ENCODE assay signal across 9 mouse cellular contexts in genomic region chr7:143388783-143389695, GRCm38 (mm10).
DNase-seq lines count a peak whose midpoint lies in the region; ATAC-seq lines count a peak whose summit lies in the region.
"Had no signal": no experiment of that assay in that cellular context is flagged by ENCODE, and none has a peak within 500 bp of the region (broad histone marks: within the 10 kb centered on the region; RNA-seq: fewer than 3 reads in every experiment).

No protein-coding gene starts in this region.

- peak; percentile 90 for ATAC-seq in embryonic facial prominence, embryonic 14.5 days (ENCODE audit: low read depth)
- ATAC-seq in heart, embryonic 14.5 days (ENCODE audit: insufficient number of reproducible peaks, insufficient read depth, low FRiP score, low read depth) = peak; percentile 70
- ATAC-seq in kidney, embryonic 14.5 days (ENCODE audit: low FRiP score, low TSS enrichment) = peak; percentile 93
- ATAC-seq in stomach, embryonic 14.5 days (ENCODE audit: insufficient number of reproducible peaks, insufficient read depth, low FRiP score, low read depth) = peak; percentile 87

- H3K27me3 ChIP-seq in embryonic facial prominence, embryonic 14.5 days (replicated peaks; ENCODE audit: control insufficient read depth, insufficient read depth, low read length) = no peaks in the 10 kb centered on the region
- H3K27me3 ChIP-seq in heart, embryonic 14.5 days (ENCODE audit: control insufficient read depth, insufficient read depth, low read length) = no peaks in the 10 kb centered on the region
- no peaks in the 10 kb centered on the region for H3K27me3 ChIP-seq in kidney, embryonic 14.5 days (ENCODE audit: control insufficient read depth, insufficient read depth, low read length)
- H3K27me3 ChIP-seq in stomach, embryonic 14.5 days (ENCODE audit: control insufficient read depth, insufficient read depth, low read length) = no peaks in the 10 kb centered on the region

- 39% methylated on average over 27 of the region's 27 CpGs for WGBS in embryonic facial prominence, embryonic 14.5 days
- WGBS in heart, embryonic 14.5 days = 28% methylated on average over 27 of the region's 27 CpGs
- WGBS in kidney, embryonic 14.5 days = 32% methylated on average over 27 of the region's 27 CpGs
- WGBS in stomach, embryonic 14.5 days = 26% methylated on average over 27 of the region's 27 CpGs

- peak; percentile 78 for DNase-seq in Muller cell, postnatal 12 days (ENCODE audit: inconsistent ontology term)
- peak; percentile 88 for DNase-seq in embryonic facial prominence, embryonic 14.5 days (ENCODE audit: low spot score)
- peak; percentile 87 for DNase-seq in lung, postnatal 10 days
- no peak for DNase-seq in thymus, postnatal 10 days (ENCODE audit: low spot score in 2 of 2)
- no peak for DNase-seq in layer of hippocampus, adult 9-11 months

- H3K9me3 ChIP-seq in embryonic facial prominence, embryonic 14.5 days (ENCODE audit: control insufficient read depth, low read length) = 0 out of 2 replicates have a peak, but pooled peaks cover 6% of the 10 kb centered on the region
- H3K9me3 ChIP-seq in heart, embryonic 14.5 days (ENCODE audit: control insufficient read depth, low read length) = peaks cover 4% of the 10 kb centered on the region; the same call in 1 of the 2 replicates
- peaks cover 4% of the 10 kb centered on the region; the same call in 1 of the 2 replicates for H3K9me3 ChIP-seq in kidney, embryonic 14.5 days (ENCODE audit: control insufficient read depth, low read length)
- no peaks in the 10 kb centered on the region for H3K9me3 ChIP-seq in stomach, embryonic 14.5 days (ENCODE audit: control insufficient read depth, low read depth, low read length)

- peak overlapping the region; percentile 23; the same call in 1 of the 2 replicates for H3K4me2 ChIP-seq in embryonic facial prominence, embryonic 14.5 days (ENCODE audit: low read depth, low read length)
- peak overlapping the region; percentile 31 for H3K4me2 ChIP-seq in heart, embryonic 14.5 days (ENCODE audit: low read length)
- 0 out of 2 replicates have a peak overlapping the region, but pooled peaks have one; percentile 1 for H3K4me2 ChIP-seq in kidney, embryonic 14.5 days (replicated peaks; ENCODE audit: low read depth, low read length)
- H3K4me2 ChIP-seq in stomach, embryonic 14.5 days (replicated peaks; ENCODE audit: low read depth, low read length) = no peak overlapping the region

- H3K4me1 ChIP-seq in embryonic facial prominence, embryonic 14.5 days (ENCODE audit: control insufficient read depth, insufficient read depth, low read length) = peaks cover 23% of the 10 kb centered on the region
- H3K4me1 ChIP-seq in heart, embryonic 14.5 days (ENCODE audit: control insufficient read depth in 2 of 2, insufficient read depth in 2 of 2, low read length in 2 of 2) = peaks cover 46 to 58% of the 10 kb centered on the region in 2 experiments
- peaks cover 19% of the 10 kb centered on the region; the same call in 1 of the 2 replicates for H3K4me1 ChIP-seq in kidney, embryonic 14.5 days (ENCODE audit: control insufficient read depth, insufficient read depth, low read length)
- peaks cover 23% of the 10 kb centered on the region for H3K4me1 ChIP-seq in stomach, embryonic 14.5 days (ENCODE audit: control insufficient read depth, insufficient read depth, low read length)

- H3K36me3 ChIP-seq in embryonic facial prominence, embryonic 14.5 days (ENCODE audit: control insufficient read depth, insufficient read depth, low read length) = no peaks in the 10 kb centered on the region
- H3K36me3 ChIP-seq in heart, embryonic 14.5 days (ENCODE audit: control insufficient read depth, insufficient read depth, low read length) = no peaks in the 10 kb centered on the region
- H3K36me3 ChIP-seq in kidney, embryonic 14.5 days (ENCODE audit: control insufficient read depth, insufficient read depth, low read length) = no peaks in the 10 kb centered on the region
- no peaks in the 10 kb centered on the region for H3K36me3 ChIP-seq in stomach, embryonic 14.5 days (ENCODE audit: control insufficient read depth, insufficient read depth, low read length)

- no peak overlapping the region for H3K4me3 ChIP-seq in embryonic facial prominence, embryonic 14.5 days (ENCODE audit: low read depth, low read length)
- no peak overlapping the region for H3K4me3 ChIP-seq in heart, embryonic 14.5 days (ENCODE audit: control insufficient read depth in 1 of 2, insufficient read depth in 1 of 2, low read depth in 1 of 2, low read length in 2 of 2)
- H3K4me3 ChIP-seq in kidney, embryonic 14.5 days (ENCODE audit: low read length) = no peak overlapping the region
- no peak overlapping the region for H3K4me3 ChIP-seq in stomach, embryonic 14.5 days (ENCODE audit: low read depth, low read length)
- H3K4me3 ChIP-seq: erythroblast, embryonic 14.5 days had no signal

- peak overlapping the region; percentile 43 for H3K9ac ChIP-seq in embryonic facial prominence, embryonic 14.5 days (ENCODE audit: low read depth, low read length)
- H3K9ac ChIP-seq in heart, embryonic 14.5 days (ENCODE audit: low read length) = peak overlapping the region; percentile 54
- no peak overlapping the region for H3K9ac ChIP-seq in kidney, embryonic 14.5 days (ENCODE audit: low read depth, low read length)
- H3K9ac ChIP-seq in stomach, embryonic 14.5 days (replicated peaks; ENCODE audit: low read depth, low read length) = no peak overlapping the region

- H3K27ac ChIP-seq in embryonic facial prominence, embryonic 14.5 days (replicated peaks; ENCODE audit: low read depth, low read length) = peak overlapping the region; percentile 86
- peak overlapping the region; percentile 75 to 92 for H3K27ac ChIP-seq in heart, embryonic 14.5 days (replicated peaks in 1 of 2; ENCODE audit: control insufficient read depth in 1 of 2, insufficient read depth in 1 of 2, low read depth in 2 of 2, low read length in 2 of 2)
- peak overlapping the region; percentile 68; the same call in 1 of the 2 replicates for H3K27ac ChIP-seq in kidney, embryonic 14.5 days (ENCODE audit: low read depth, low read length)
- peak overlapping the region; percentile 93 for H3K27ac ChIP-seq in stomach, embryonic 14.5 days (ENCODE audit: low read length)

Comparison
In these comparisons a context has a peak if more than half of its experiments do, and no peak if none do; other contexts are left out.
1. DNase-seq: peak in Muller cell, postnatal 12 days (single experiment), embryonic facial prominence, embryonic 14.5 days (single experiment) and lung, postnatal 10 days (single experiment); none in thymus, postnatal 10 days (0 of 2) and layer of hippocampus, adult 9-11 months (single experiment).
2. H3K9ac ChIP-seq: peak in embryonic facial prominence, embryonic 14.5 days (single experiment) and heart, embryonic 14.5 days (single experiment); none in kidney, embryonic 14.5 days (single experiment) and stomach, embryonic 14.5 days (single experiment).
3. Peak in every context shown above with its lines, with median percentiles within 50 percentile points of each other: ATAC-seq and H3K27ac ChIP-seq.